Mouse (Mus musculus): ENCODE results near the gene Lat. TPM values are rescaled to one million over a fixed set of nuclear protein-coding genes. Genes with fewer than 3 reads are reported as not detected.
"Not testable (repeated sequence)": the region's sequence is repeated elsewhere in the genome, so short reads cannot be mapped to it uniquely, and the experiment has no call there.

Lat gene
- total RNA-seq (2021) = under 1 TPM in 1 of 2 experiments, not detected in 1; 0.33 TPM

GRCm38 (mm10) chr7:126369393-126369792, at the start of gene Lat:
Lat (minus strand) TSS chr7:126369570.
- intact Hi-C loops (cut with DNase I) = no loop called here

GRCm38 (mm10) chr7:126418496-126418895, 49.1 kb upstream of the Lat start:
- DNase-seq = no peak
- intact Hi-C loops (cut with DNase I) = no loop called here

More at GRCm38 (mm10) chr7:126369393-126369792, at the start of gene Lat:
- DNase-seq = no peak

GRCm38 (mm10) chr7:126417606-126418005, 48.2 kb upstream of the Lat start:
- DNase-seq = no peak
- intact Hi-C loops (cut with DNase I) = no loop called here

- DNase-seq = no peak
- intact Hi-C loops (cut with DNase I) = no loop called here
Observed at GRCm38 (mm10) chr7:126417045-126417444, 47.7 kb upstream of the Lat start.

GRCm38 (mm10) chr7:126416615-126417014, 47.2 kb upstream of the Lat start:
- DNase-seq = no peak
- intact Hi-C loops (cut with DNase I) = no loop called here

GRCm38 (mm10) chr7:126414725-126415124, 45.4 kb upstream of the Lat start, which contains the start of gene Cd19:
Cd19 (minus strand) TSS chr7:126414889.
- intact Hi-C loops (cut with DNase I) = no loop called here
- no peak for DNase-seq

- no peak for DNase-seq
- intact Hi-C loops (cut with DNase I) = no loop called here
Observed at GRCm38 (mm10) chr7:126411061-126411460, 41.7 kb upstream of the Lat start.

GRCm38 (mm10) chr7:126408686-126409085, 39.3 kb upstream of the Lat start:
- DNase-seq = no peak
- intact Hi-C loops (cut with DNase I) = no loop called here

- intact Hi-C loops (cut with DNase I) = loop anchor here (5.0 kb wide), 1 partner anchor 295 kb away; the partner anchor contains the start of genes Bola2 and Slx1b
- not testable (repeated sequence) for DNase-seq
Observed at GRCm38 (mm10) chr7:126402518-126402917, 33.1 kb upstream of the Lat start.

GRCm38 (mm10) chr7:126399548-126399947, 30.2 kb upstream of the Lat start:
- peak; percentile 80 to 87 for DNase-seq
- intact Hi-C loops (cut with DNase I) = loop anchor here (1.0 to 2.0 kb wide), 4 partner anchors 29 to 129 kb away; partner anchors contain the start of genes Rabep2 and Sh2b1

- no peak for DNase-seq
- intact Hi-C loops (cut with DNase I) = loop anchor here (2.0 kb wide), 3 partner anchors 31 to 77 kb away; partner anchors contain the start of genes Rabep2 and Sh2b1
Observed at GRCm38 (mm10) chr7:126397822-126398221, 28.5 kb upstream of the Lat start.

- intact Hi-C loops (cut with DNase I) = no loop called here
- no peak for DNase-seq
Observed at GRCm38 (mm10) chr7:126397221-126397620, 27.9 kb upstream of the Lat start.

- peak; percentile 96 to 97 for DNase-seq
- intact Hi-C loops (cut with DNase I) = no loop called here
Observed at GRCm38 (mm10) chr7:126396298-126397119, 27.1 kb upstream of the Lat start, which contains the start of gene Nfatc2ip. Nfatc2ip (minus strand) TSS chr7:126396737.

- DNase-seq; intact Hi-C loops (cut with DNase I): not testable (repeated sequence)
Observed at GRCm38 (mm10) chr7:126392086-126392884, 22.9 kb upstream of the Lat start.

- intact Hi-C loops (cut with DNase I) = no loop called here
Observed at GRCm38 (mm10) chr7:126388185-126388584, 18.8 kb upstream of the Lat start.

GRCm38 (mm10) chr7:126383565-126383964, 14.2 kb upstream of the Lat start:
- intact Hi-C loops (cut with DNase I) = no loop called here
- no peak for DNase-seq

More at GRCm38 (mm10) chr7:126388185-126388584, 18.8 kb upstream of the Lat start:
- DNase-seq = no peak

- intact Hi-C loops (cut with DNase I) = loop anchor here (1.0 to 5.0 kb wide), 2 partner anchors 54 to 115 kb away; no protein-coding TSS in a partner anchor
- DNase-seq = peak; percentile 89 to 93
Observed at GRCm38 (mm10) chr7:126377278-126378158, 8.1 kb upstream of the Lat start, which contains the start of gene Spns1. Spns1 (minus strand) TSS chr7:126377450.

GRCm38 (mm10) chr7:126376903-126377277, 7.5 kb upstream of the Lat start:
- no peak for DNase-seq
- intact Hi-C loops (cut with DNase I) = loop anchor here (1.0 to 5.0 kb wide), 2 partner anchors 54 to 115 kb away; no protein-coding TSS in a partner anchor

GRCm38 (mm10) chr7:126375012-126375411, 5.6 kb upstream of the Lat start:
- DNase-seq = no peak
- intact Hi-C loops (cut with DNase I) = loop anchor here (5.0 kb wide), 1 partner anchor 113 kb away; no protein-coding TSS in a partner anchor

- intact Hi-C loops (cut with DNase I) = no loop called here
- no peak for DNase-seq
Observed at GRCm38 (mm10) chr7:126374526-126374925, 5.2 kb upstream of the Lat start.

Data from heart, postnatal 36 days (tissue).